Mouse (Mus musculus): Measurements from ENCODE around the gene Tex48.

DNA sequence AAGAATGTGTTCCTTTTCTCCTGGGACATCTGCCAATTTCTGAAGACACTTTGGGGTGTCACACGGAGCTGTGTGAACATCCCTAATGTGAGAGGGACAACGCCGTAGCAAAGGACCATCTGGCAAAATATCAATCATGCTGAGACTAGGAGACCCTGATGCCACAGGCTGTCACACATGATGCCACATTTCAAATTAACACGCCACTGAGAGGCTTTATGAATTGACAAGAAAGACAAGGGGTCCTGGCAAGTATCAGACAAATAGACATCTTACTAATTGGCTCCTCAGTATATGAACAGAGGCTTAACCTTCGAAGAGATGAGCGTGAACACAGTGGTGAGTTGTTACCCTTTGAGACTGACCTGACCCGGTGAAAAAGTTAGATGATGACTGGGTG lies 43.5 kb upstream of the Tex48 start:
- TF ChIP-seq CTCF (conservative IDR thresholded peaks at IDR 0.05; ENCODE audit: low read length) (no peak), NANOG (IDR thresholded peaks at IDR 0.05; ENCODE audit: borderline replicate concordance, low read length) (no peak)

Data from E14TG2a.4 (cell line).